Mouse (Mus musculus): ENCODE results near the gene Maml1. TPM values are rescaled to one million over a fixed set of nuclear protein-coding genes. Genes with fewer than 3 reads are reported as not detected.

Maml1 gene
- 8.0 TPM for polyA plus RNA-seq (2014; fragmentation: Illumina TruSeq; extraction: RNeasy Lipid Tissue Mini Kit (QIAGEN cat#74804); ENCODE audit: low read depth, low replicate concordance)

DNA sequence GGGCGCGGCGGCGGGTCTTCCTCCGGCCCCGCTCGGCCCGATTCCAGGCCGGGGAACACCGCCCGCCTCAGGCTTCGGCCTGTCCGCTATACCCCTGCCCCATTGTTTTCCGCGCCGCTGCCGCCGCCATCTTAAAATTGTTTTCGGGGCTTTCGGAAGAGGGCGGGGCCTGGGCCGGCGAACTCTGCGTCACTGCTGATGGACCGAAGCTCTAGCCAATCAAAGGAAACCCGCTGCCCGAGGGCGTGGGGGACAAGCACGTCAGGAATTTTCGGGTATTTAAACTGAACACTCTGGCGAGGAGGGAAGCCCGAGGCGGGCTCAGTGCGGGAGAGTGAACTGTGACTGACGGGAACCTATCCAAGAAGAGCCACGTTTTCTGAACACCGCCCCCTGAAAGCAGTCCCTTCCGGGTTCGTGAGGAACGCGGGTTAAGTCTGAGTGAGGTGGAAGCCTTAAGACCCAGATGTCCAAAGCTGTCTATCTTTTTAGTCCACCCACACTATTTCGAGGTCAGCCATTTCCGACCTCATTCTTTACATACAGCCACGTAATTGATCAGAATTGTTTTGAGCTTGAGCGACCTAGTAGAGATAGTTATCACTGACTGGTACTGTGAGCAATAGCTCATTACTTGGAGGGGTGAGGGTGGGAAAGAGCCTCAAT, at the start of gene Maml1:
Gene Maml1, minus strand, starts transcription at position 122 of the 666 bp plus-strand sequence.

DNA sequence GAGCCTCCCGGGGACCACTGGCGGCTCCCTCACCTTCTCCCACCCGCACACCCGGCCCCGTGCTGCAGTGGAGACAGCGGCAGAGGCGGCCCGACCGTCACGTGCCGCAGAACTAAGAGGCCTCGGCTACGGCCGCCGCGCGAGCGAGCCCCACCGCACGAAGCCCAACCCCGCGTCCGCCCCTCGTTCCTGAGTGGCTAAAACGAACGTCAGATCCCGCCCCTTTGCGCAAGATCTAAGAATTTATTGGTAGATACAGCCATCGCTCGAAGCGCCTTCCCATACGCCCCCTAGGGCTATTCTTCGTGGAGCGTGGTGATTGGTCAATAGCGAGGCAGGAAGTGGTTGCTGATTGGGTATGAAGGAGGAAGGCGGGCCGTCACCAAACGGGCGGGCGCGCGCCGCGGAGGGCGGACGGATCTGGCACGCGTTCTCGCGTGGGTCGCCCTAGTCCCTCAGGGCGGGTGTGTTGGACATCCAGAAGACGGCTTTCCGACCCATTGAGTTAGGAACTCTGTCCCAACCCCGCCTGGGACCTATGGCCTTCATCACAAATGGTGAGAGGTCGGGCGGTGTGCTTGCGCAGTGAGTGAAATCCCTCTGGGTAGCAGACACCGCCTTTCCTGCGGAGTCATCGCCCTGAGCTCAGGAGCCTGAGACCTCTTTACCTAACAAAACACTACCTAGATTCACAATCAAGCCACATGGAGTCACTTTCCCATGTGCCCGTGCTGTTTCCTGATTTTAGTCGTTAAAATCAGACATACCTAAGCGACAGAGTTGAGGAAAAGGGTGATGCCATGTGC, 33.6 kb upstream of the Maml1 start, which contains the start of gene Canx:
Gene Canx, minus strand, starts transcription at position 178 of the 806 bp plus-strand sequence.

DNA sequence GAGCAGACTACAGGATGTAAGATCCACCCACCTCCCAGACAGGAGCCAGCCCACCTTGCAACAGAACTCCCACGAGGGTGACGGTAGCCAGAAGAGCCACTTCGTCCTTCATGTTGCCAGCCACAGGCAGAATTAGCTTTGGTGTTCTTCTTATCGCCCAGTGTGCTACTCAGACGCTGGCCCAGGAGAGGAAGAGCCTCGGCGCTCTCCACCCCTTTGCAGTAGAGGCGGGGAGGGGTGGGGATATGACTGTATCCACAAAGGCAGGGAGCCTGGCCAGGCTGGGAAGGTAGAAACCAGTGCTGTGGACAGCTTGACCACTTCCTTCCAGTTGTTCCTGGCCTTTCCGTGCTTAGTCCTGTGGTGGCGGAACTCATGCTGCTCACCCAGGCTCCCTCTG, 53.8 kb downstream of the Maml1 start, which contains the start of gene Ltc4s:
Gene Ltc4s, minus strand, starts transcription at position 293 of the 400 bp plus-strand sequence.

DNA sequence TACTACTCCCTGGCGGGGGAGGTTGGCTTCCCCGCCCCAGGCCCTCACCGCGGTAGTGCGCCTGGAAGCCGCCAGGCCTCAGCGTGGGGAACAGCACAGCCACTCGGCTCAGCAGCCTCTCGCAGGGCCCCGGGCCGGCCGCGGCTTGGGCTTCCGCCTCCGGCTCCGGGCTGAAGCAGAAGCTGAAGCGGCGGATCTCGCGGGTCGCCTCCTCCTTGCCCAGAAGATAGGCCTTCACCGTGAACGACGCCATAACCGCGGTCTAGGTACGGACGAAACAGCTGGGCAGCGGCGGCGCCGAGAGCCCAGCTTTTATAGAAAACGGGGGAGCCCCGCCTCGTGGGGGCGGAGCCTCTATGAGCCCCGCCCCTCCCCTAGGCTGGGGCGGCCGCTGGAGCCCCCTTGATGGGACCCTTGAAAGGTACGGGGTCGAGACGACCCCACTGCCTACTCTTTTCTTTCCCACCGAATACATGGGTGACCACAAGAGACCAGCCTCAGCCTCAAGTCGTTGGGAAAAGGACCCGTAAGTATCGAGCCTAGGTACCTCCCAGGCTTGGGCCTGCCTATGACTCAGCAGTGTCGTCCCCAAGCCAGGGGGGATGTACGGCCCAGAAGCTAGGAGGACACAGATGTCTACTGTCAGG, 81.5 kb downstream of the Maml1 start, which contains the start of the genes Sqstm1 and Mgat4b:
Gene Sqstm1, minus strand, starts transcription at position 323 of the 647 bp plus-strand sequence.
Gene Mgat4b, plus strand, starts transcription at position 386 of the 647 bp plus-strand sequence.

Other genes with a start within 250 kb of the Maml1 start
- gene Tbc1d9b, start 160.9 kb downstream of the Maml1 start, polyA plus RNA-seq (2014; fragmentation: Illumina TruSeq; extraction: RNeasy Lipid Tissue Mini Kit (QIAGEN cat#74804); ENCODE audit: low read depth, low replicate concordance), result 36.0 TPM
- 2.0 TPM for gene Mrnip, start 117.9 kb downstream of the Maml1 start, polyA plus RNA-seq (2014; fragmentation: Illumina TruSeq; extraction: RNeasy Lipid Tissue Mini Kit (QIAGEN cat#74804); ENCODE audit: low read depth, low replicate concordance)
- gene Sqstm1, start 81.5 kb downstream of the Maml1 start, polyA plus RNA-seq (2014; fragmentation: Illumina TruSeq; extraction: RNeasy Lipid Tissue Mini Kit (QIAGEN cat#74804); ENCODE audit: low read depth, low replicate concordance), result 462 TPM
- gene Mgat4b, start 81.4 kb downstream of the Maml1 start, polyA plus RNA-seq (2014; fragmentation: Illumina TruSeq; extraction: RNeasy Lipid Tissue Mini Kit (QIAGEN cat#74804); ENCODE audit: low read depth, low replicate concordance), result 57.3 TPM
- 4.1 TPM for gene Ltc4s, start 53.7 kb downstream of the Maml1 start, polyA plus RNA-seq (2014; fragmentation: Illumina TruSeq; extraction: RNeasy Lipid Tissue Mini Kit (QIAGEN cat#74804); ENCODE audit: low read depth, low replicate concordance)
- 193 TPM for gene Canx, start 33.4 kb upstream of the Maml1 start, polyA plus RNA-seq (2014; fragmentation: Illumina TruSeq; extraction: RNeasy Lipid Tissue Mini Kit (QIAGEN cat#74804); ENCODE audit: low read depth, low replicate concordance)
- not detected for gene Cby3, start 62.2 kb upstream of the Maml1 start, polyA plus RNA-seq (2014; fragmentation: Illumina TruSeq; extraction: RNeasy Lipid Tissue Mini Kit (QIAGEN cat#74804); ENCODE audit: low read depth, low replicate concordance)
- gene Hnrnph1, start 84.7 kb upstream of the Maml1 start, polyA plus RNA-seq (2014; fragmentation: Illumina TruSeq; extraction: RNeasy Lipid Tissue Mini Kit (QIAGEN cat#74804); ENCODE audit: low read depth, low replicate concordance), result 247 TPM
- 31.9 TPM for gene Rufy1, start 138.8 kb upstream of the Maml1 start, polyA plus RNA-seq (2014; fragmentation: Illumina TruSeq; extraction: RNeasy Lipid Tissue Mini Kit (QIAGEN cat#74804); ENCODE audit: low read depth, low replicate concordance)